Mouse (Mus musculus): Measurements from ENCODE around the gene Dnajc21. TPM values are rescaled to one million over a fixed set of nuclear protein-coding genes. Genes with fewer than 3 reads are reported as not detected.
A peak's percentile ranks its signal among the peaks of the same experiment; 100 is the strongest.

Gene Dnajc21
- total RNA-seq, 2 experiments from 2014 or later, result 31.3 to 36.5 TPM

DNA sequence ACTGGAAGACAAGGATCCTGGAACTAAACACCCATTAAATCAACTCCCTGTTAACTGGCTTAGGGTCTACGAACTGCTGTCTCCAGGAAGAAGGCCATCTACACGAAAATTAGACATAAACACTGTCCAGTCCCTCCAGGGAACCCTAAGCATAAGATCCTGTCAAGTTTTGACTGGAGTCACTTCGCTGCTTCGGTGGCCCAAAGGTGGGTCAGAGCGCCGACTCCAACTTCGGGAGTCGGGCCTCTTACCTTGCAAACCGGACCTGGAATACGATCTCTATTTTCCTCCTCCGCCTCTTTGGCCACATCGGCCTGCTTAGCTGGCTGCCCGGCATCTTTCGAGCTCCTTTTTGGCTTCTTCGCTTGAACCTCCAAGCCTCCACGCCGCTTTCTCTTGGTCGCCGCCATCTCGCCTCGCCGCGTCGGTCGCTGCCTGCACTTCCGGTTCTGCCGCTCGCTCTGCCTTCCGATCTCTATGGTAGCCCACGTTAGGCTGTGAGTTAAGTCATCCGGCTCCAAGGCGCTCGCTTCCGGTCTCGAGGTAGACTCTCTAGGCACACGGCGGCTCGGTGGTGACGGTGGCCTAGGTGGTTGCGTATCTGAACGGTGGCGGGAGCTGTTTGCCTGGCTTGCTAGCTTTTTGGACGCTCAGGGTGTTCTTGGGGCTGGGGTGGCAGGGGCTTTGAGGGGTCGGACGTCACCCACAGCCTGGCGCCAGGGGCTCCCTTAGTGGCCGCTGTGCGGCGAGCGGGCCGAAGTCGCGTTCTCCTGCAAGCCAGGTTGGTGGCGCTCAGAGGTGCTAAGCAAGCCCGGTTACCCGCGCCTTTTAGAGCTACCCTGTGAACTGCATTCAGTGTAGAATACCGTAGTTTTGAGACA, 15.4 kb upstream of the Dnajc21 start, which contains the start of the genes Brix1 and Rad1:
TSS of gene Brix1 (minus strand) at position 464 of the 881 bp plus-strand sequence.
TSS of gene Rad1 (plus strand) at position 535 of the 881 bp plus-strand sequence.
- TF ChIP-seq CTCF (IDR thresholded peaks at IDR 0.05), result no peak; the same call in 1 of the 2 replicates
- Histone ChIP-seq H3K27ac (peak within 1 kb of the TSS; percentile 84), H3K4me3 (peak within 1 kb of the TSS; percentile 72)
- intact Hi-C loops (cut with DNase I), result loop anchor here (1.0 to 5.0 kb wide), 3 partner anchors 15 to 1343 kb away; partner anchors contain the start of genes Amacr, Dnajc21 and Lmbrd2
- DNase-seq (ENCODE audit: extremely low spot score in 1 of 2, low spot score in 2 of 2), result peak; percentile 92 to 96

DNA sequence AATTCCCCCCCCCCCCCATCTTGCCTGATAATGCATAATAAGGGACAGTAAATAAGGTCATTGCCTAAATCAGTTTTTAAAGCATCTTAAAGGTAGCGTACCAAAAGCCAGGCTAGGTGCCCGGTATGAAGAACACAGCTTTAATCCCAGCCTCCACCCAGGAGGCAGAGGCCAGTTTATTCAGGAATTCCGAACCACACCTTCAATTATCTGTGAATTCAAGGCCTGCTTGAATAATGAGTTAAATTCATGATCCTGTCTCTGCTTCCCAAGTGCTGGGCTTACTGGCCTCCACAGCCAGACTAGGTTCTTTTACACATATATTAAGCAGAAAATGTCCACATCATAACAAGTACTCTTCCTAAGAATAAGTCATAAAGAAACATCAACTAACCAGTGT, 625 bp upstream of the Dnajc21 start:
- intact Hi-C loops (cut with DNase I), result loop anchor here (1.0 to 10.0 kb wide), 2 partner anchors 15 to 1016 kb away; partner anchors contain the start of gene Rad1
- no peak for DNase-seq (ENCODE audit: extremely low spot score in 1 of 2, low spot score in 2 of 2)
- Histone ChIP-seq H3K4me3 (peak overlapping the region; percentile 57), H3K27ac (peak overlapping the region; percentile 73; the same call in 1 of the 2 replicates)
- no peak for TF ChIP-seq CTCF (IDR thresholded peaks at IDR 0.05)

GRCm38 (mm10) chr15:10469641-10470150, 620 bp downstream of the Dnajc21 start:
- intact Hi-C loops (cut with DNase I), result loop anchor here (1.0 to 10.0 kb wide), 2 partner anchors 17 to 1015 kb away; partner anchors contain the start of gene Rad1
- peak overlapping the region; percentile 89 for H3K4me3 ChIP-seq
- DNase-seq (ENCODE audit: extremely low spot score in 1 of 2, low spot score in 2 of 2), result peak in 1 of 2 experiments; percentile 39
- H3K27ac ChIP-seq, result peak overlapping the region; percentile 74
- TF ChIP-seq CTCF (IDR thresholded peaks at IDR 0.05), result no peak

GRCm38 (mm10) chr15:10468761-10469160, 1.6 kb downstream of the Dnajc21 start:
- intact Hi-C loops (cut with DNase I), result no loop called here
- peak overlapping the region; percentile 89 for H3K4me3 ChIP-seq
- no peak for TF ChIP-seq CTCF (IDR thresholded peaks at IDR 0.05)
- no peak for DNase-seq (ENCODE audit: extremely low spot score in 1 of 2, low spot score in 2 of 2)
- peak overlapping the region; percentile 29; the same call in 1 of the 2 replicates for H3K27ac ChIP-seq

DNA sequence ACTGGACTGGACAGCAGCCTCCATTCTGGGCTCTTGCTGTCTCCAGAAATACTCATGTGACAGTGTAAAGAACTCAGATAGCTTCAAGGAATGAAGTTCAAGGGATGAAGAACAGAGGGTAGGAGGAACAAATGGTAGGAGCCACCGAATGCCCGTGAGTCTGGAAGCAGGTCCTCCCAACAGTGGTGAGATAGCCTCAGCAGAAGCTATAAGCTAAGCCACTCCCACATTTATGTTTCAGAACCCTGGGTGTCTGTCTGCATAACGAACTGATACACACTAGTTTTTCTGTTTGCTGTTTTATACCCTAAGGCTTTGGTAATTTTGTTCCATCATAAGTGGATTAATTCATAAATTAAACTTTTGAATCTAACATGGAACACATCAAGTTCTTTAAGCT, 5.6 kb downstream of the Dnajc21 start:
- H3K4me3 ChIP-seq, result no peak overlapping the region
- no peak for DNase-seq (ENCODE audit: extremely low spot score in 1 of 2, low spot score in 2 of 2)
- H3K27ac ChIP-seq, result peak overlapping the region; percentile 32; the same call in 1 of the 2 replicates
- intact Hi-C loops (cut with DNase I), result loop anchor here (5.0 kb wide), 1 partner anchor 52 kb away; no protein-coding TSS in a partner anchor
- TF ChIP-seq CTCF (IDR thresholded peaks at IDR 0.05), result no peak

DNA sequence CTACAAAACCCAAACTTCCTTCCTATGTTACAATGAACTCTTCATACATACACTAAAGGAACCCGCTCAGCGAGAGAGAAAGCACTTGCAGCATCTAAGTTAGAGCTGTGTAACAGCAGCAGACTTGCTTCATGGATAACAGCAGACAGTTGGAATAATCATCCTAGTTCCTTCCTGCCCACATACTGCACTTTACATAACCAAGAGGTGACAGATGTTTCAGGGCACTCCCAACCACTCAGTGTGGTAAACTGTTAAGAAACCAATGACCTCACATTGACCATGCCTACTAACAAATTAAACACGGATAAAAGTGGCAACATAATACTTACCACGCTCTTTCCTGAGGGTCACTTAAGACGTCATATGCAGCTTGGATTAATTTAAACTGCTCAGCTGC, 6.8 kb downstream of the Dnajc21 start:
- no peak for TF ChIP-seq CTCF (IDR thresholded peaks at IDR 0.05)
- DNase-seq (ENCODE audit: extremely low spot score in 1 of 2, low spot score in 2 of 2), result no peak
- Histone ChIP-seq H3K4me3 (no peak overlapping the region), H3K27ac (peak overlapping the region; percentile 54; the same call in 1 of the 2 replicates)
- intact Hi-C loops (cut with DNase I), result loop anchor here (2.0 to 5.0 kb wide), 2 partner anchors 37 to 51 kb away; no protein-coding TSS in a partner anchor

GRCm38 (mm10) chr15:10460986-10461385, 9.3 kb downstream of the Dnajc21 start:
- no peak overlapping the region for H3K4me3 ChIP-seq
- intact Hi-C loops (cut with DNase I), result loop anchor here (5.0 kb wide), 1 partner anchor 49 kb away; no protein-coding TSS in a partner anchor
- peak overlapping the region; percentile 56; the same call in 1 of the 2 replicates for H3K27ac ChIP-seq
- no peak for TF ChIP-seq CTCF (IDR thresholded peaks at IDR 0.05)
- DNase-seq (ENCODE audit: extremely low spot score in 1 of 2, low spot score in 2 of 2), result no peak

GRCm38 (mm10) chr15:10447102-10447501, 23.2 kb downstream of the Dnajc21 start:
- no peak for TF ChIP-seq CTCF (IDR thresholded peaks at IDR 0.05)
- Histone ChIP-seq H3K27ac (no peak overlapping the region), H3K4me3 (no peak overlapping the region)
- DNase-seq (ENCODE audit: extremely low spot score in 1 of 2, low spot score in 2 of 2), result no peak
- intact Hi-C loops (cut with DNase I), result loop anchor here (10.0 kb wide), 1 partner anchor 992 kb away; no protein-coding TSS in a partner anchor

DNA sequence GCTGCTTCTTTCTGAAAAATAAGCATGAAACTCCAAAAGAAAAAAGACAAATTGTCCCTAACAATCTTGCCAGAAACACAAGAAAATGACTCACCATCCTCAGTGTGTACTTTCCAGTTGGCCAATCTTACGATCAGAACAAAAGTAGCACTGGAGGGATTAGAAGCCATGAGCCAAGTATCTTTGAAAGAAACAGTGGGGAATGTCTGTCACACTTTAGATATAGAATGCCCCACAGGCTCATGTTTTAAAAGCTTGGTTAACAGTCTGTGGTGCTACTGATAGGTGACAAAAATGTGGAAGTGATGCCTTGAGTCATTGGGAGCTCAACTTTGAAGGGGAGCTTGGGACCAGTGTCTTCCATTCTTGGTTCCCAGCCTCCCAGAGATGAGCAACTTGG, 28.0 kb downstream of the Dnajc21 start:
- peak overlapping the region; percentile 9; the same call in 1 of the 2 replicates for H3K27ac ChIP-seq
- no peak for TF ChIP-seq CTCF (IDR thresholded peaks at IDR 0.05)
- no peak overlapping the region for H3K4me3 ChIP-seq
- DNase-seq (ENCODE audit: extremely low spot score in 1 of 2, low spot score in 2 of 2), result no peak
- intact Hi-C loops (cut with DNase I), result loop anchor here (10.0 kb wide), 1 partner anchor 987 kb away; no protein-coding TSS in a partner anchor

DNA sequence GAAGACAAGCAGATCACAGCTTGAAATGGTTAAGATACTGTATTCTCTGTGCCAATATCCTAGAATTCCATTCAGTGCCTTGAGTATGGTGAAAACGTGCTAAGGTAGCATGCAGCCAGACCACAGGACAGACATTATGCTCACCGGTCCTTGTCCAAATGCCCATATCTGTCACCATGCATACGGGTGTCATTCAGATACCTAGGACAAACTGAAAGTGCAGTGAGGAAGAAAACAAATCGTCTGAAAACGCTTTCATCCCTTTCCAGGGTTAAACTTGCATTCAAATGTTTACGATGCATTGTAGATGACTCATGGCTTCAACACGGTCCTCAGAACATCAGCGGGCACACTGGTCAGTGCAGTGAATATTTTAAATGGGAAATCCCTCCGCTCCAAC, 28.8 kb downstream of the Dnajc21 start:
- Histone ChIP-seq H3K27ac (no peak overlapping the region), H3K4me3 (no peak overlapping the region)
- DNase-seq (ENCODE audit: extremely low spot score in 1 of 2, low spot score in 2 of 2), result no peak
- no peak for TF ChIP-seq CTCF (IDR thresholded peaks at IDR 0.05)
- intact Hi-C loops (cut with DNase I), result loop anchor here (10.0 kb wide), 1 partner anchor 987 kb away; no protein-coding TSS in a partner anchor

DNA sequence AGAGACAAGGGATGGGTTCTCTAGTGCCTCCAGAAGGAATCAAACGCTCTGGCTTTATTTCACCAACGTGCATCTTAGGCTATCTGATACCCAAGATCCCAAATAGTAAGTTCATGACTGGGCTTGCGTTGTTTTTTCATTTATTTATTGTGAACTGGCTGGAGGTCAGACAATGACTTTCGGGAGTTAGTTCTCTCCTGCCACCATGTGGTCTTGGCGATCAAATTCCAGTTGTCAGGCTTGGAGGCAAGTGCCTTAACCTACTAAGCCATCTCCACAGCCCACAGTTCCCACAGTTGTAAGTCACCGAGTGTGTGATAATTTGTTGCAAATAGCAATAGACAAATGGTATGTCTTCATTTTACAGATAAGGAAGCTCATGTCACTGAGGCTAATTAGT, 30.4 kb downstream of the Dnajc21 start:
- no peak overlapping the region for H3K27ac ChIP-seq
- DNase-seq (ENCODE audit: extremely low spot score in 1 of 2, low spot score in 2 of 2), result no peak
- TF ChIP-seq CTCF (IDR thresholded peaks at IDR 0.05), result peak; percentile 29
- no peak overlapping the region for H3K4me3 ChIP-seq
- intact Hi-C loops (cut with DNase I), result loop anchor here (5.0 to 10.0 kb wide), 2 partner anchors 38 to 985 kb away; no protein-coding TSS in a partner anchor

Data from left cerebral cortex, adult 2 months (tissue).